Mouse (Mus musculus): ENCODE results near the gene 3110082J24Rik. TPM values are rescaled to one million over a fixed set of nuclear protein-coding genes. Genes with fewer than 3 reads are reported as not detected.

The 3110082J24Rik gene
- polyA plus RNA-seq, 1 experiment, result not detected

DNA sequence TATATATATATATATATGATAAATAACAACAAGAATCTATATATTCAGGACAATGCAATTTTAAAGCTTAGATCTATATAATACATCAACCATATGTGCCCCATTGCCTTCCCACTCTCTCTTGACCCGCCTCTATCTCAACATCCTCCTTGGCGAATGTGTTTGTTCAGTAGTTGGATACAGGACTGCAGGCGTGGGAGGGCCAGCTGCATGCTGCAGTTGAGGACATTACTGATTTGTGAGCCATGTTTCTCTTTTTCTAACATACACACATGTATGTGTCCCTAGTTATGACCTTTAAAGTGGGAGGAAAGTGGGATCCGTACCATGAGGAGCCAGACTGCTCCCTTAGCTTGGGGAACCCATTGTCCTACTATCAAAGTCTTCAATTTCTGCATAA, 25.4 kb upstream of the 3110082J24Rik start:
- no peak for DNase-seq
- Histone ChIP-seq H3K36me3 (ENCODE audit: control insufficient read depth, insufficient read depth, low read length) (peaks cover 2% of the 10 kb centered on the region), H3K27me3 (replicated peaks; ENCODE audit: control insufficient read depth, insufficient read depth, low read length) (no peaks in the 10 kb centered on the region), H3K4me3 (ENCODE audit: insufficient read depth, low read depth, low read length) (no peak overlapping the region), H3K4me1 (ENCODE audit: control insufficient read depth, insufficient read depth, low read length) (no peaks in the 10 kb centered on the region), H3K27ac (ENCODE audit: insufficient read depth, low read depth, low read length) (no peak overlapping the region)
- 77% methylated on average over 4 of the region's 4 CpGs for WGBS
- no peak for TF ChIP-seq POLR2A (IDR thresholded peaks at IDR 0.05; ENCODE audit: low read depth, low read length)
- no peak for TF ChIP-seq CTCF (conservative IDR thresholded peaks at IDR 0.05; ENCODE audit: insufficient read depth, insufficient read length, low read depth, low read length)

DNA sequence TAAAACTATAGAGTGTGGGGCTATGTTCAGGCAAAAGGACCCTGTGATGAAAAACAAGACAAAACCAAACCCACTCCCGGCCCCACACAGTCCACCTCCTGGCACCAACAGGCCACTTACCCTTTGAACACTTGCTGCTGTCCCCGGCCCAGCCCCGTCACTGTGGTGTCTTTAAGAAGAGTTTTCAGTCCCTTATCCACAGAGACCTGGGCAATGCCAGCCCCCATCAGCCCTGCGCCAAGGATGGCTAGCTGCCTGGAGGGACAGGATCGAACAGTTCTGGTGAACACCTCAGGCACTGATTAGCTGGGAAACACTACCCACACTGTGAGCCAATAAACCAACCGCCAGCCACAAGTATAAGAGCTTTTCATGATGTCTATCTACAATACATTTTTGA, 22.8 kb upstream of the 3110082J24Rik start:
- DNase-seq, result no peak
- Histone ChIP-seq H3K27ac (ENCODE audit: insufficient read depth, low read depth, low read length) (no peak overlapping the region), H3K4me1 (ENCODE audit: control insufficient read depth, insufficient read depth, low read length) (no peaks in the 10 kb centered on the region), H3K4me3 (ENCODE audit: insufficient read depth, low read depth, low read length) (no peak overlapping the region), H3K27me3 (replicated peaks; ENCODE audit: control insufficient read depth, insufficient read depth, low read length) (no peaks in the 10 kb centered on the region), H3K36me3 (ENCODE audit: control insufficient read depth, insufficient read depth, low read length) (peaks cover 3% of the 10 kb centered on the region)
- 93% methylated on average over 6 of the region's 6 CpGs for WGBS
- no peak for TF ChIP-seq POLR2A (IDR thresholded peaks at IDR 0.05; ENCODE audit: low read depth, low read length)
- no peak for TF ChIP-seq CTCF (conservative IDR thresholded peaks at IDR 0.05; ENCODE audit: insufficient read depth, insufficient read length, low read depth, low read length)

GRCm38 (mm10) chr5:30127921-30128597, 22.2 kb upstream of the 3110082J24Rik start:
- no peak overlapping the region for H3K27ac ChIP-seq (ENCODE audit: insufficient read depth, low read depth, low read length)
- H3K4me1 ChIP-seq (ENCODE audit: control insufficient read depth, insufficient read depth, low read length), result no peaks in the 10 kb centered on the region
- H3K36me3 ChIP-seq (ENCODE audit: control insufficient read depth, insufficient read depth, low read length), result peaks cover 3% of the 10 kb centered on the region
- H3K27me3 ChIP-seq (replicated peaks; ENCODE audit: control insufficient read depth, insufficient read depth, low read length), result no peaks in the 10 kb centered on the region
- no peak overlapping the region for H3K4me3 ChIP-seq (ENCODE audit: insufficient read depth, low read depth, low read length)
- no peak for DNase-seq
- TF ChIP-seq POLR2A (IDR thresholded peaks at IDR 0.05; ENCODE audit: low read depth, low read length), result no peak
- TF ChIP-seq CTCF (conservative IDR thresholded peaks at IDR 0.05; ENCODE audit: insufficient read depth, insufficient read length, low read depth, low read length), result no peak
- 91% methylated on average over 13 of the region's 13 CpGs for WGBS

GRCm38 (mm10) chr5:30126756-30127155, 20.9 kb upstream of the 3110082J24Rik start:
- Histone ChIP-seq H3K27me3 (replicated peaks; ENCODE audit: control insufficient read depth, insufficient read depth, low read length) (no peaks in the 10 kb centered on the region), H3K4me3 (ENCODE audit: insufficient read depth, low read depth, low read length) (no peak overlapping the region), H3K4me1 (ENCODE audit: control insufficient read depth, insufficient read depth, low read length) (no peaks in the 10 kb centered on the region), H3K36me3 (ENCODE audit: control insufficient read depth, insufficient read depth, low read length) (peaks cover 3% of the 10 kb centered on the region; the same call in 1 of the 2 replicates), H3K27ac (ENCODE audit: insufficient read depth, low read depth, low read length) (no peak overlapping the region)
- no peak for DNase-seq
- 84% methylated on average over 7 of the region's 7 CpGs for WGBS
- TF ChIP-seq CTCF (conservative IDR thresholded peaks at IDR 0.05; ENCODE audit: insufficient read depth, insufficient read length, low read depth, low read length) (no peak), POLR2A (IDR thresholded peaks at IDR 0.05; ENCODE audit: low read depth, low read length) (no peak)

DNA sequence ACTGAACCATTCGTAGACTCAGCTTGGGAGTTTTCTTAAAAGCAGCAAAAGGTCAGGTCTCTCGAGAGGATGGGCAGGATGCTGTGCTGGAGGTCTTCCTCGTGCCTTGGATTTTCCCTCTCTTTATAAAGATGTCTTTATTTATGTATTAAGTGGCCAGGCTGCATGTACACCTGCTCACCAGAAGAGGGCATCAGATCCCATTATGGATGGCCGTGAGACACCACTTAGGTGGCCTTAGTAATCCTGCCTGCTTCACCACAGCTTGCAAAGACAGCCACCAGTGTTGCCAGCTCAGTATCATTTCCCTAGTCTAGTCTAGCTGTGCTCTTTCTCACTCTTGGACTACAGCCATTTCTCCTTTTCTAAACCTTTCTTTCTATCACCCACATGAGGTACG, 19.7 kb upstream of the 3110082J24Rik start:
- TF ChIP-seq CTCF (conservative IDR thresholded peaks at IDR 0.05; ENCODE audit: insufficient read depth, insufficient read length, low read depth, low read length) (peak; percentile 82), POLR2A (IDR thresholded peaks at IDR 0.05; ENCODE audit: low read depth, low read length) (no peak)
- no peak overlapping the region for H3K4me3 ChIP-seq (ENCODE audit: insufficient read depth, low read depth, low read length)
- no peaks in the 10 kb centered on the region for H3K4me1 ChIP-seq (ENCODE audit: control insufficient read depth, insufficient read depth, low read length)
- WGBS, result 42% methylated on average over 5 of the region's 5 CpGs
- H3K36me3 ChIP-seq (ENCODE audit: control insufficient read depth, insufficient read depth, low read length), result peaks cover 3% of the 10 kb centered on the region; the same call in 1 of the 2 replicates
- peak; percentile 49 for DNase-seq
- H3K27ac ChIP-seq (ENCODE audit: insufficient read depth, low read depth, low read length), result no peak overlapping the region
- no peaks in the 10 kb centered on the region for H3K27me3 ChIP-seq (replicated peaks; ENCODE audit: control insufficient read depth, insufficient read depth, low read length)

GRCm38 (mm10) chr5:30122481-30122880, 16.6 kb upstream of the 3110082J24Rik start:
- H3K4me1 ChIP-seq (ENCODE audit: control insufficient read depth, insufficient read depth, low read length), result peaks cover 3% of the 10 kb centered on the region; the same call in 1 of the 2 replicates
- 82% methylated on average over 6 of the region's 6 CpGs for WGBS
- no peak for TF ChIP-seq POLR2A (IDR thresholded peaks at IDR 0.05; ENCODE audit: low read depth, low read length)
- TF ChIP-seq CTCF (conservative IDR thresholded peaks at IDR 0.05; ENCODE audit: insufficient read depth, insufficient read length, low read depth, low read length), result no peak
- H3K36me3 ChIP-seq (ENCODE audit: control insufficient read depth, insufficient read depth, low read length), result peaks cover 3% of the 10 kb centered on the region; the same call in 1 of the 2 replicates
- H3K4me3 ChIP-seq (ENCODE audit: insufficient read depth, low read depth, low read length), result no peak overlapping the region
- no peak for DNase-seq
- no peak overlapping the region for H3K27ac ChIP-seq (ENCODE audit: insufficient read depth, low read depth, low read length)
- H3K27me3 ChIP-seq (replicated peaks; ENCODE audit: control insufficient read depth, insufficient read depth, low read length), result no peaks in the 10 kb centered on the region

DNA sequence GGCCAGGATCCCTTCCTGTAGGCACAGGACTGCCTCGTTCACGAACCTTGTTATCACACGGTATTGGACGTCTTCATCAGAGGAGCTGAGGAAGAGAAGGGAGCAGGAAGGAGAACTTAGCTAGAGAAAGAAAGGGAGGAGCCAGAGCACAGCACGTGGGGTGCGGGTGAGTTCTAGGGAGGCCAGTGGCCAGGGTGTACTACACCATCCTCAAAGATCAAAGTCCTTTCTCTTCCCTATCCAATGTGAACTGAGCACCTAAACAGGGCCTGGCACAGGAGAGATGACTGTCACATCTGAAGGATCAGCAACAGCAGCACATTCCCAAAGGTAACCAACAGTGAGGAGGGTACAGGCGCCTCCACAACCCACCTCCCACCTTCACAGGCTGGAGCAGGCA, 14.2 kb upstream of the 3110082J24Rik start:
- H3K4me3 ChIP-seq (ENCODE audit: insufficient read depth, low read depth, low read length), result no peak overlapping the region
- peak; percentile 86 for DNase-seq
- no peak for TF ChIP-seq POLR2A (IDR thresholded peaks at IDR 0.05; ENCODE audit: low read depth, low read length)
- TF ChIP-seq CTCF (conservative IDR thresholded peaks at IDR 0.05; ENCODE audit: insufficient read depth, insufficient read length, low read depth, low read length), result no peak
- 59% methylated on average over 7 of the region's 7 CpGs for WGBS
- H3K36me3 ChIP-seq (ENCODE audit: control insufficient read depth, insufficient read depth, low read length), result peaks cover 1% of the 10 kb centered on the region; the same call in 1 of the 2 replicates
- H3K27ac ChIP-seq (ENCODE audit: insufficient read depth, low read depth, low read length), result no peak overlapping the region
- H3K27me3 ChIP-seq (replicated peaks; ENCODE audit: control insufficient read depth, insufficient read depth, low read length), result no peaks in the 10 kb centered on the region
- peaks cover 3% of the 10 kb centered on the region; the same call in 1 of the 2 replicates for H3K4me1 ChIP-seq (ENCODE audit: control insufficient read depth, insufficient read depth, low read length)

All from kidney, adult 2 months (tissue).